Mouse (Mus musculus): ENCODE measurements at regions not wholly inside any gene's neighbourhood (a gene's known extent, or its start where the extent isn't known, plus 50 kb on each side); places are given as distances from the start of the nearest gene placed in this dataset.

DNA sequence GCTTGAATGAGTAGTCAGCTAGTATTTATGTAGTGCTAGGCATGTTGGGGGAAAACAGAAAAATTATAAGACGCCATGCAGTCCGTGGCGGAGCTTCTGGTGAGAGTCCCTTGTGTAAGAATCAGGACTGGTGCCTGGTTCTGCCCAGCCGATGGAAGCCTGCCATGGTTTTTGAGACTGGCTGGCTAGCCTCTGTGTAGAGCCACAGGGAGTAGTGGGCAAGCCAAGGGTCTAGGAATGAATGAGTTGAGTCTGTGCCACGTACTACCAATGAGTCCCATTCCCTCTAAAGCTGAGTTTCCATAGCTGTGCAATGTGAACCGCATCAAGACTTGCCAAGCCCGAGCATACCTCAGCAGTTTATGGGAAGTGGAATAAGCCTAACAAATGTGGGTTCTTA lies 236.3 kb upstream of the Lrtm1 start:
- no peak for TF ChIP-seq GATA1 (IDR thresholded peaks at IDR 0.05; ENCODE audit: borderline replicate concordance, low read length)
- TF ChIP-seq FLI1 (IDR thresholded peaks at IDR 0.05; ENCODE audit: low read length): no peak

All from megakaryocyte, embryonic 14.5 days (primary cell).